Mouse (Mus musculus): Measurements from ENCODE around the gene H2-M10.2. TPM values are rescaled to one million over a fixed set of nuclear protein-coding genes. Genes with fewer than 3 reads are reported as not detected.

Gene H2-M10.2
- polyA plus RNA-seq, 1 experiment from 2014 or later: not detected

DNA sequence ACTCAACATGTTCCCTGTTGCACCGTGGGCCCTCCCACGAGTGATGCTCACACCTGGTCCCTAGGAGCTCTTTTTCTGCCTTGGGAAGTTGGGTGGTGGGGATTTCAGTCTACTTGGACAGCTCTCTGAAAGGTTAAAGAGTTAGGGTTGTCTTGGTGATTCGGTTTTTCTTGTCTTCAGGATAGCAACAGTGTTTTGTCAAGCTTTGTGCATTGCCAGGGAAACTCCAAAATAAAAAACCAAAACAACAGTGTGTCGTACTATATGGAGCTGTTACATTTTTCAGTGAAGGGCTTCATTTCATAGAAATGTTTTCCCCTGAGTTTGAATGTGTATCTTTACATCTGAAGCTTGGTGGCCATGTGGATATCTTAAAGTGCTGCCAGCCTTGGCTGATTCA, 11.5 kb downstream of the H2-M10.2 start:
- Histone ChIP-seq H3K4me3 (ENCODE audit: low read depth, low read length) (no peak overlapping the region), H3K4me1 (replicated peaks; ENCODE audit: control insufficient read depth, insufficient read depth, low read length) (peaks cover 2% of the 10 kb centered on the region), H3K27ac (ENCODE audit: low read depth, low read length) (no peak overlapping the region), H3K4me2 (replicated peaks; ENCODE audit: low read depth, low read length) (no peak overlapping the region), H3K36me3 (ENCODE audit: control insufficient read depth, insufficient read depth, low read length) (no peaks in the 10 kb centered on the region; the same call in 1 of the 2 replicates), H3K27me3 (ENCODE audit: control insufficient read depth, insufficient read depth, low read length) (no peaks in the 10 kb centered on the region), H3K9me3 (ENCODE audit: control insufficient read depth, low read length) (no peaks in the 10 kb centered on the region), H3K9ac (ENCODE audit: low read depth, low read length) (no peak overlapping the region)
- WGBS: 92% methylated on average over 4 of the region's 4 CpGs
- no peak for ATAC-seq (ENCODE audit: low FRiP score)
- no peak for DNase-seq (ENCODE audit: low spot score)

DNA sequence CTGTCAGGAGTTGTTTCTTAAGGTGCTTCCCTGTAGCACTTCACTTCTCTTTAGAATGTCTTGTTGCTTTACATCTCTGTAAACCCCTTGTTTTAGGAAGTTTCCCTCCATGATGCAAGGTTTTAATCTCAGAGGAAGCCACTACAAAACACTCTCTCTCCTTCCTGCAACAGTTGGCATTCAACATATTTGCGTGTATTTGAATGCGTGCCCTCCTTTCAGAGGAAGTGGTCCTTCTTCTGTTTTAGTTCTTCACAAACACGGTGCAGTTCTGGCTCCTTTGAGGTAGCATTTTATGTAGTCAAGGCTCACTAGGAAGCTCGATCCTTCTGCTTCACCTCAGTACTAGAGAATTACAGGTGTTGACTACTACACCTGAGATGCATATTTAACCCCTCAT, 12.5 kb downstream of the H2-M10.2 start:
- ATAC-seq (ENCODE audit: low FRiP score): no peak
- H3K4me1 ChIP-seq (replicated peaks; ENCODE audit: control insufficient read depth, insufficient read depth, low read length): peaks cover 2% of the 10 kb centered on the region
- no peak overlapping the region for H3K4me2 ChIP-seq (replicated peaks; ENCODE audit: low read depth, low read length)
- no peak for DNase-seq (ENCODE audit: low spot score)
- H3K27ac ChIP-seq (ENCODE audit: low read depth, low read length): no peak overlapping the region
- H3K4me3 ChIP-seq (ENCODE audit: low read depth, low read length): no peak overlapping the region
- no peaks in the 10 kb centered on the region; the same call in 1 of the 2 replicates for H3K36me3 ChIP-seq (ENCODE audit: control insufficient read depth, insufficient read depth, low read length)
- no peaks in the 10 kb centered on the region for H3K9me3 ChIP-seq (ENCODE audit: control insufficient read depth, low read length)
- H3K9ac ChIP-seq (ENCODE audit: low read depth, low read length): no peak overlapping the region
- no peaks in the 10 kb centered on the region for H3K27me3 ChIP-seq (ENCODE audit: control insufficient read depth, insufficient read depth, low read length)
- 93% methylated on average over 4 of the region's 4 CpGs for WGBS

DNA sequence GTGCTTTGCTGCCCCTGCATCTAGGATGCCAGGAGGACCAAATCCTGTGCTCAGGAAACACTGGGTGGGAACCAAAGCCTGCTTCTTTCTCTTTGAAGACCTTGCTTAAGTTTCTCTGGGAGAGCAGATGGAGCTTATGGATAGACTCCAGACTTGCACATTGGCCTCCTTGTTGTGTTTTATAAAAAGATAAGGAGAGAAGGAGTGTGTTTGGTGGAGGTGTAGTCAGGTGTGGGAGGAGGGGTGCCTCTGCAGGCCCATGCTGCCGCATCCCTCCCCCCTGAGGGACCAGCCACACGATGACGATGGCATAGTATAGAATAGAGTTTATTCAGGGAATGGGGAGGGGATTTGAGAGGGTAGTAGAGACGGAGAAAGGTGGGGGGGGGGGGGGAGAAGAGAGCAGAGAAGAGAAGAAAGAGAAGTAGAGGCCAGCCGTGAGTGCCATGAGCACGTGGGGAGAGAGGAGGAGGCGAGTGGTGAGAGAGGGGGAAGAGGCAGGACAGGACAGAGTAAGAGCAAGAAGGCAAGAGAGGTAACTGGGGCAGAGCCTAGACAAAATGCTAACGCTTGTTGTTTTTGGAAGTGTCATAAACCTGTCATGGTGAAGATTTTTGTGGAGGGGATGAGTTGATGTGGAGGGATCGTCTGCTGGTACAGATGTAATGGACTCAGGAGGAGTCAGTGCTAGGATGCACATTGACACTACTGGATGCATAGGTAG, 13.5 kb downstream of the H2-M10.2 start:
- WGBS: 78% methylated on average over 9 of the region's 9 CpGs
- Histone ChIP-seq H3K36me3 (ENCODE audit: control insufficient read depth, insufficient read depth, low read length) (no peaks in the 10 kb centered on the region; the same call in 1 of the 2 replicates), H3K4me1 (replicated peaks; ENCODE audit: control insufficient read depth, insufficient read depth, low read length) (peaks cover 2% of the 10 kb centered on the region), H3K9ac (ENCODE audit: low read depth, low read length) (peak overlapping the region; percentile 96; the same call in 1 of the 2 replicates), H3K27ac (ENCODE audit: low read depth, low read length) (no peak overlapping the region), H3K9me3 (ENCODE audit: control insufficient read depth, low read length) (no peaks in the 10 kb centered on the region), H3K4me3 (ENCODE audit: low read depth, low read length) (peak overlapping the region; percentile 96), H3K27me3 (ENCODE audit: control insufficient read depth, insufficient read depth, low read length) (no peaks in the 10 kb centered on the region), H3K4me2 (replicated peaks; ENCODE audit: low read depth, low read length) (peak overlapping the region; percentile 69)
- ATAC-seq (ENCODE audit: low FRiP score) (no peak), DNase-seq (ENCODE audit: low spot score) (no peak)

DNA sequence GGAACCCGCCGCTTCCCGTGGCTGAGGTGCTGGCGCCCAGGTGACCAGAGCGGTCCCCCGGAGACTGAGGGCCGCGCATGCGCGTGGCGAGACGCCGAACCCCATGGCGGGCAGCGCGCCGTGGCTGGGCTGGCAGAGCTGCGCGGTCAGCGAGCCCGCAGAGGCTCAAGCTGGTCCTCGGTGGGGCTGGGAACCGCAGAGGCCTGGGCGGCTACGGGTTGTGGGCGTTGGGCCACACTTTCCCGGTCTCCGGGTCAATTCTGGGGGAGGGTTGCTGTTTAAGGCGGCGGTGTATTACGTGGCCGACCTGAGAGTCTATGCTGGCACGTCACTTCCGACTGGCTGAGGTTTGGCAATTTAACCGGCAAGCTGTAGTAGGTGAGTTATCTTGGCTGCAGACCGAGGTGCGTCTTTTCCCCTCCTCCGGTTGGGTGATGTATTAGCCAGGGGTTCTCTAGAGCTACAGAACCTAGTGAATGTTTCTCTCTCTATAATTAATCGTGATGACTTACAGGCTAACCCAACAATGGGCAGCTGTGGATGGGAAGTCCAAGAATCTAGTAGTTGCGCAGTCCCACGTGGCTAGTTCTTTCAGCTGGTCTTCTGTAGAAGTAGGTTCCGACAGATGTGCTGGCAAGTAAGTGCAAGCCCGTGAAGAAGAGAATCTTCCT, 14.6 kb downstream of the H2-M10.2 start, which contains the start of gene Trim39:
Gene Trim39 (minus strand): TSS at position 662 of the 671 bp plus-strand sequence.
- Histone ChIP-seq H3K36me3 (ENCODE audit: control insufficient read depth, insufficient read depth, low read length) (no peaks in the 10 kb centered on the region; the same call in 1 of the 2 replicates), H3K27me3 (ENCODE audit: control insufficient read depth, insufficient read depth, low read length) (no peaks in the 10 kb centered on the region), H3K4me1 (replicated peaks; ENCODE audit: control insufficient read depth, insufficient read depth, low read length) (peaks cover 2% of the 10 kb centered on the region), H3K9me3 (ENCODE audit: control insufficient read depth, low read length) (no peaks in the 10 kb centered on the region), H3K9ac (ENCODE audit: low read depth, low read length) (peak within 1 kb of the TSS; percentile 96), H3K4me2 (replicated peaks; ENCODE audit: low read depth, low read length) (peak within 1 kb of the TSS; percentile 69), H3K27ac (ENCODE audit: low read depth, low read length) (peak within 1 kb of the TSS; percentile 90), H3K4me3 (ENCODE audit: low read depth, low read length) (peak within 1 kb of the TSS; percentile 96)
- DNase-seq (ENCODE audit: low spot score): no peak
- peak; percentile 87 for ATAC-seq (ENCODE audit: low FRiP score)
- WGBS: 2% methylated on average over 43 of the region's 43 CpGs

DNA sequence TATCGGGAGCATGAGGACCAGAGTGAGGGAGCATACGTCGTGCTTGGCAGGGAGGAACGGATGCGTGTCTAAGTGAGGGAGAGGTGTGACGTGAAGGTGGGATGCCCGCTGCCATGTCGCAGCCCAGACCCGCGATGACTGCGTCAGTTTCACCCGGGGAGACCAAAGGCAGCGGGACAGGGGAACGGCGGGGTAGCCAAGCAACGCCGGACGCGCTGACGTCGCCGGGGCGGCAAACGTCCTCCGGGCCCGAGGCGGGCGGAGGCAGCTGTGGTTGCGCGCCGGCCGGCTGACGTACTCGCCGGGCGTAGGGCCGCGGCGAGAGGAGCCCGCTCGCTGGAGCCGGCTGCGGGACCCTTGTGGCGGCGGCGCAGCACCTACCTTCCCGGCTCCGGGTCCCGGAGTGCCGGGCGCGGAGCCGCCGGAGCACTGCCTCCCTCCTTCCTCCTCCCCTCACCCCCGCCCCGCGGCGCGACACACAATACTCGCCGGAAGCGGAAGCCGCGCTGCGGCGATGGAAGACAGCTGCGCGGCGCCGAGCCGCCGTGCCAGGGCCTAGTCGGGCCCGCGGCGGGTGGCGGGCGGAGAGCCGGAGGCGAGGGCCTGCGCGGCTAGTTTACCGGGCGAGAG, 15.2 kb downstream of the H2-M10.2 start:
- Histone ChIP-seq H3K9me3 (ENCODE audit: control insufficient read depth, low read length) (no peaks in the 10 kb centered on the region), H3K36me3 (ENCODE audit: control insufficient read depth, insufficient read depth, low read length) (no peaks in the 10 kb centered on the region; the same call in 1 of the 2 replicates), H3K9ac (ENCODE audit: low read depth, low read length) (peak overlapping the region; percentile 96), H3K4me2 (replicated peaks; ENCODE audit: low read depth, low read length) (peak overlapping the region; percentile 69), H3K27me3 (ENCODE audit: control insufficient read depth, insufficient read depth, low read length) (no peaks in the 10 kb centered on the region), H3K4me3 (ENCODE audit: low read depth, low read length) (peak overlapping the region; percentile 96), H3K4me1 (replicated peaks; ENCODE audit: control insufficient read depth, insufficient read depth, low read length) (peaks cover 2% of the 10 kb centered on the region), H3K27ac (ENCODE audit: low read depth, low read length) (peak overlapping the region; percentile 90)
- DNase-seq (ENCODE audit: low spot score) (peak; percentile 93), ATAC-seq (ENCODE audit: low FRiP score) (peak; percentile 95)
- under 1% methylated on average over 37 of the region's 84 CpGs for WGBS

DNA sequence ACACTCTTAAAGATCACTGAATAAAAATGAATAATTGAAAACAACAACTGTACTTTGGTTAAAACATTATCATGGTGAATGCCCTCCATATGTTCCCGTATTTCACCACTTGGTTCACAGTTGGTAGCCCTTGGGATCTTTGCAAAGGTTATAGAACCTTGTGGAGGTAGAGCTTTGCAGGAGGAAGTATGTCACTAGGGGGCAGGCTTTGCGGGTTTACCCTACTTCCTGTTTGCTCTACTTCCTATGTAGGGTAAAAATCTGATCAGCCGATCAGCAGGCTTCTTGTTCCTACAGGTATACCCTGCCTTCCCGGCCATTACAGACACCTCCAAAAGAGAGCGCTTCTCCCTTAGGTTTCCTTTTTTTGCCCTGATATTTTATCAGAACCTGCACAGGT, 20.5 kb downstream of the H2-M10.2 start:
- Histone ChIP-seq H3K36me3 (ENCODE audit: control insufficient read depth, insufficient read depth, low read length) (no peaks in the 10 kb centered on the region), H3K27ac (ENCODE audit: low read depth, low read length) (no peak overlapping the region), H3K4me1 (replicated peaks; ENCODE audit: control insufficient read depth, insufficient read depth, low read length) (no peaks in the 10 kb centered on the region), H3K4me3 (ENCODE audit: low read depth, low read length) (no peak overlapping the region), H3K27me3 (ENCODE audit: control insufficient read depth, insufficient read depth, low read length) (no peaks in the 10 kb centered on the region), H3K9ac (ENCODE audit: low read depth, low read length) (no peak overlapping the region), H3K9me3 (ENCODE audit: control insufficient read depth, low read length) (no peaks in the 10 kb centered on the region), H3K4me2 (replicated peaks; ENCODE audit: low read depth, low read length) (no peak overlapping the region)
- ATAC-seq (ENCODE audit: low FRiP score) (no peak), DNase-seq (ENCODE audit: low spot score) (no peak)
- 78% methylated on average over 5 of the region's 5 CpGs for WGBS

DNA sequence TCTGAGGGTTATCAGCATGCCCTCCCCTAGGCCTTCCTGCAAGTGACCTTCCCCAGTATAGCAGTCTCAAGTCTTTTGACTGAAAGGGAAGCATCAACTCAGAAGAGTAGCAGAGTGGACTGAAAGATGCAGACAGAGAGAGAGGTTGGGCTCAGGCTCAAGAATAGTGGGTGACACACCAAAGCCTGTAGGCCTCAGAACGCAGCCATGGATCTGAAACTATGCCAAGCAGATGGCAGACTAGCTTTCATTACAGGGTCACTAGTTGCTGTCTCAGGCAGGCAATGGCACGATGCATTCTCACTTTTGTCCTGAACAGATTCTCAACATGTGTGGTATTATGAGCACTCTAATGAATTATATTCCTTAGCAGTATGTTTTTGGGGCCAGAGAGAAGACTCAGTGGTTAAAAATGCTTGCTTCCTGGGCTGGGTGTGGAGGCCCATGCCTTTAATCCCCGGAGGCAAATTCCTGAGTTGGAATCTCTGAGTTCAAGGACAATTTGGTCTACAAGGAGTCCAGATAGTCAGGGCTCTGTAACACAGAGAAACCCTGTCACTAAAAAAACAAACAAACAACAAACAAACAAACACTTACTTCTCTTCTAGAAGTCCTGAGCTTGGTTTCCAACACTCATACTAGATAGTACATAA, 21.9 kb downstream of the H2-M10.2 start:
- Histone ChIP-seq H3K27me3 (ENCODE audit: control insufficient read depth, insufficient read depth, low read length) (no peaks in the 10 kb centered on the region), H3K4me2 (replicated peaks; ENCODE audit: low read depth, low read length) (no peak overlapping the region), H3K4me1 (replicated peaks; ENCODE audit: control insufficient read depth, insufficient read depth, low read length) (no peaks in the 10 kb centered on the region), H3K9ac (ENCODE audit: low read depth, low read length) (no peak overlapping the region), H3K27ac (ENCODE audit: low read depth, low read length) (no peak overlapping the region), H3K9me3 (ENCODE audit: control insufficient read depth, low read length) (no peaks in the 10 kb centered on the region), H3K4me3 (ENCODE audit: low read depth, low read length) (no peak overlapping the region), H3K36me3 (ENCODE audit: control insufficient read depth, insufficient read depth, low read length) (peaks cover 4% of the 10 kb centered on the region; the same call in 1 of the 2 replicates)
- WGBS: 89% methylated on average over 3 of the region's 3 CpGs
- no peak for ATAC-seq (ENCODE audit: low FRiP score)
- DNase-seq (ENCODE audit: low spot score): no peak

DNA sequence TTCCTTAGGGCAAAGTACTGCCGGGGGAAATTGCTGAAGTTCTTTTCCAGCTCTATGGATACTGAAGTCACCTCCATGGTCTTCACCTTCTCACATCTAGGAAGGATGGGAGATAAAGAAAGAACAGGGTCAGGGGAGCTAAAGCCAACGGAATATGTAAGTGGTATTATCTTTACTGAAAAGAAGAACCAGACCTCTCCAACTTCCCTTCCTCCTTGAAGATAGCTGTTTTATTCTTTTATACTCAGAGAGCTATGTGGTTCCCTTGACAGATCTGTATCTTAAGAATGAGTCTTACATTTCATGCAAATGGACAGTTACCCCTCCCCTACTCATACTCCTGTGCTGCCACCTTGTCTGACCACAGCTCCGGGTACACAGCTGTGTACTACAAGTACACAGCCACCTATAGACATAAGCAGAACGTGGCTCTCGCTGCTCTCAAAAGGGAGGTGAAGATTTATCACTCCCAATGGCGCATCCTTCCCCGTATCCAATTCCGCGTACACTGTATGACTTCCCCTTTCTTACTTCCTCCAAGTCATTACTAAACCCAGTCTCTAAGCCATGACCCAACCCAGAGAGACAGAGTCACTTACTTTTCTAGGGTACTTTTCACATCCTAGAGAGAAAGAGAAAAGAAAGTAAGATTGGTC, 24.7 kb downstream of the H2-M10.2 start:
- H3K4me3 ChIP-seq (ENCODE audit: low read depth, low read length): no peak overlapping the region
- no peaks in the 10 kb centered on the region for H3K9me3 ChIP-seq (ENCODE audit: control insufficient read depth, low read length)
- H3K4me1 ChIP-seq (replicated peaks; ENCODE audit: control insufficient read depth, insufficient read depth, low read length): no peaks in the 10 kb centered on the region
- no peak overlapping the region for H3K9ac ChIP-seq (ENCODE audit: low read depth, low read length)
- H3K36me3 ChIP-seq (ENCODE audit: control insufficient read depth, insufficient read depth, low read length): peaks cover 4% of the 10 kb centered on the region; the same call in 1 of the 2 replicates
- H3K4me2 ChIP-seq (replicated peaks; ENCODE audit: low read depth, low read length): no peak overlapping the region
- H3K27ac ChIP-seq (ENCODE audit: low read depth, low read length): no peak overlapping the region
- no peaks in the 10 kb centered on the region for H3K27me3 ChIP-seq (ENCODE audit: control insufficient read depth, insufficient read depth, low read length)
- DNase-seq (ENCODE audit: low spot score) (no peak), ATAC-seq (ENCODE audit: low FRiP score) (no peak)
- WGBS: 89% methylated on average over 9 of the region's 9 CpGs

All from hindbrain, embryonic 11.5 days (tissue).